Mouse (Mus musculus): ENCODE results near the gene Scmh1. TPM values are rescaled to one million over a fixed set of nuclear protein-coding genes. Genes with fewer than 3 reads are reported as not detected.

The Scmh1 gene
- polyA plus RNA-seq (2012; rRNA removed), result 9.8 and 10.6 TPM in 2 replicates

DNA sequence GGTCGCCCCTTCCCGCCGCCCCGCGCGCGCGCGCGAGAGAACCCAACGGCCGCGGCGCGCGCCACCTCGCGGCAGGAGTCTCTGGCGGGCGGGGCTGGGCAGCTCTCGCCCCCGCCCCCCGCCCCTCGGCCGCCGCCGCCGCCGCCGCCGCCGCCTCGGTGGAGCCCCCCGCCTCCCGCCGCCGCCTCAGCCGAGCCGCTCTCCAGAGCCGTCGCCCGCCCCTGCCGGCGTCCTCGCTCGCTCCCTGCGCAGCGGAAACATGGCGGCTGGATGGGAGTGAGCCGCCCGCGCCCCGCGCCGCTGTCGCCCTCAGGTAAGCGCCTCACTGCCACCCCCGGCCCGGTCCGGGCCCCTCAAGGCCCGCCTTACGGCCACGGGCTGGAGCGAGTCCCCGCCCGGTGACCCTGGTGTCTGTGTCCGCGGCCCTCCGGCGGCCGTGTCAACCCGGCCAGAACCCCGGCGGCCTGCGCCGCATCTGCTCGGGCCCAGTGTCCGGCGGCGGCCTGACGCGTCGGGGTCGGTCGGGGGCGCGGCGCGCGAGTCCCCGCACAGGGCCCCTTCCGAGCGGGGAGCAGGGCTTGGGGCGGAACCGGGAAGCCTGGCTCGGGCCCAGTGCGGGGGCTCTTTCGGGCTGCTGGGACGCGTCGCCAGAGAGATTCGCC is at the start of gene Scmh1:
Scmh1 (plus strand) TSS at position 138 of the 662 bp plus-strand sequence.

DNA sequence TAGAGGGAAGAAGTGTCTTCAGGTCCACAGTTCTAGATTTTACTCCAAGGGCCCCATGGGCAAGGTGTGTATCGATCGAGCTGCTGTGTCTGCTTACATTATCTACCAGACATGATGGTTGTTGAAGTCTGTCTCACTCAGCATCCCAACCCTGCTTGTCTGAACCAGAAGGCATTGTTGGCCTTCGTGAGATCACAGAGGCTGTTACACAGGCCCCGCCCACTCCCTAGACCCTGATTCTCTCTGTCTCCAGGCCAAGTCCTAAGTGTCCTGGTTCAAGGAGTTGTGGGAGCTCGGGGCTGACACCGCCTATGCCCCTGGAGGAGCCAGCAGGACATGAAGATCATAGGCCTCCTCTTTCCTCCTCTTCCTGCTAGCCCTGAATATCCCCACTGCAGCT is 126.9 kb downstream of the Scmh1 start, which contains the start of gene Slfnl1:
Slfnl1 (plus strand) TSS at position 246 of the 400 bp plus-strand sequence.

DNA sequence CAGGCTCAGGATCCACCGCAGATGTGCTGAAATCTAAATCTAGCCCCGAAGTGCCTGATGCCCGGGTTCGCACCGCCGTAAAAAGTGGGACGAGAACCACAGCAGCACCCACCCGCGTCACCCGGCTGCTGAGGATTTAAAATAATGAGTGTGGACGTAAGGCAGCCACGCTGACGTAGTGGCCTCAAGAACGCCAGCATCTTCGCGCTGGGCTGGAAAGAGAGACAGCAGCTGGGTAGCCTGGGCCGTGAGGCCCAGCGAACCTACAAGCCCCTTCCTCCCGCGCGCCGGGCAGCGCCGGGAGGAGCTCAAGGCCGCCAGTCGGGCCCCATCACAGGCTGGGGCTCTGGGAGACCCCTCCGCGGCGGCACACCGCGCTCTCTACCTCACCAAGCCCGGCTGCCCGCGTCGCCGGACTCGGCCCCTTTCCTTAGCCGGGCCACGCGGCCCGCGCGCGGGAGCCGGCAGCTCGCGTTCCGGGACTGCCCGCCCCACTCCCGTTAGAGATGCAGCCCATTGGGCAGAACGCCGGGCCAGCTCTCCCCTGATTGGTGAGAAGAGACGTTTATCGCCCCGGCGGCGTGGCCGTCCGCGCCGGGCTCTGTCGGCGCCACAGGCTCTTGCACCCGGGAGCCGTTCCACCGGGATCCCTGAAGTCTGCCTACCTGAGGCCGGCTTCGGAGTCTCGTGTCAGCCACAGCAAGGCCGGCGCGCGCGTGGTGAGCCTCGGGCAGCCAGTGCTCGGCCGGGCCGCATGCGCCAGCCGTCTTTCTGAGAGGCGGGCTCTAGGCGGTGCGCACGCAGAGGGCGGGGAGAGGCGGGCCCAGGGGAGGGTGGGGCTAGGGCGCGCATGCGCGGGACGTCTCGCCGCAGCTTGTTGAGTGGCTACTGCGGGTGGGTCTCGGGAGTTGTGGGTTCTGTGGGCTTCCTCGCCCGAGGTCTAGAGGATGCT is 164.7 kb downstream of the Scmh1 start, which contains the start of gene Ctps:
Ctps (minus strand) TSS at position 791 of the 952 bp plus-strand sequence.

Other genes with a start within 250 kb of the Scmh1 start
- 0.01 and 0.05 TPM in 2 replicates for gene Edn2, start 244.1 kb upstream of the Scmh1 start, polyA plus RNA-seq (2012; rRNA removed)
- gene Foxo6, start 117.9 kb upstream of the Scmh1 start, polyA plus RNA-seq (2012; rRNA removed), result 0.03 and 0.05 TPM in 2 replicates
- not detected in 2 replicates for gene Slfnl1, start 127.0 kb downstream of the Scmh1 start, polyA plus RNA-seq (2012; rRNA removed)
- gene Ctps, start 165.0 kb downstream of the Scmh1 start, polyA plus RNA-seq (2012; rRNA removed), result 20.4 and 22.8 TPM in 2 replicates
- gene Gm8439, start 183.5 kb downstream of the Scmh1 start, polyA plus RNA-seq (2012; rRNA removed), result not detected in 2 replicates